Mouse (Mus musculus) intestine, embryonic 16.5 days (tissue): ENCODE results near the gene Slx1b. TPM values are rescaled to one million over a fixed set of nuclear protein-coding genes. Genes with fewer than 3 reads are reported as not detected.

ENCODE experiments used
- ATAC-seq: fragments of 200-750 bp; cut with Nextera tagmentation; 2 replicates; pipeline ENCODE4 v1.8.0; 2017; ENCODE audit warnings: moderate TSS enrichment, moderate library complexity
- H3K27ac ChIP-seq: fragments of 300-500 bp; sonication (generic); 2 replicates; pipeline ENCODE4 v1.5.1; 2014; ENCODE audit warnings: mild to moderate bottlenecking, low read length
- H3K27me3 ChIP-seq: fragments of 300-500 bp; sonication (generic); replicated peaks from 2 replicates; pipeline ENCODE4 v1.6.1; 2014; ENCODE audit warnings: low read length, control low read depth, mixed read lengths; ENCODE audit not compliant: control insufficient read depth, insufficient read depth
- H3K36me3 ChIP-seq: fragments of 300-500 bp; sonication (generic); 2 replicates; pipeline ENCODE4 v1.6.1; 2014; ENCODE audit warnings: low read length, control low read depth; ENCODE audit not compliant: control insufficient read depth, insufficient read depth
- H3K4me1 ChIP-seq: fragments of 300-500 bp; sonication (generic); 2 replicates; pipeline ENCODE4 v1.6.1; 2014; ENCODE audit warnings: low read length, control low read depth, mixed read lengths; ENCODE audit not compliant: control insufficient read depth, insufficient read depth
- H3K4me2 ChIP-seq: fragments of 300-500 bp; sonication (generic); 2 replicates; pipeline ENCODE4 v1.6.1; 2014; ENCODE audit warnings: low read depth, low read length, control low read depth
- H3K4me3 ChIP-seq: fragments of 300-500 bp; sonication (generic); 2 replicates; pipeline ENCODE4 v1.5.1; 2014; ENCODE audit warnings: mild to moderate bottlenecking, low read length
- H3K9ac ChIP-seq: fragments of 300-500 bp; sonication (generic); 2 replicates; pipeline ENCODE4 v1.6.1; 2014; ENCODE audit warnings: low read depth, low read length
- H3K9me3 ChIP-seq: fragments of 300-500 bp; sonication (generic); 2 replicates; pipeline ENCODE4 v1.6.1; 2016; ENCODE audit warnings: low read length, control low read depth; ENCODE audit not compliant: control insufficient read depth
- WGBS: fragments of 180-500 bp; shearing (Covaris S2); extraction: QIAGEN DNeasy Blood & Tissue Kit; methylation state at CpG from one replicate; pipeline ENCODE4 v1.1.7; 2014; 5-methylcytosine and 5-hydroxymethylcytosine counted together
- polyA plus RNA-seq: library from polyadenylated mRNA; unstranded; fragments of >200 nt; fragmentation: Nextera tagmentation; extraction: Ambion mirVana; gene quantifications from 2 replicates; pipeline ENCODE4 v1.2.1, GENCODE M21; 2015

Slx1b gene
- polyA plus RNA-seq, 1 experiment from 2014 or later, result 8.9 TPM

DNA sequence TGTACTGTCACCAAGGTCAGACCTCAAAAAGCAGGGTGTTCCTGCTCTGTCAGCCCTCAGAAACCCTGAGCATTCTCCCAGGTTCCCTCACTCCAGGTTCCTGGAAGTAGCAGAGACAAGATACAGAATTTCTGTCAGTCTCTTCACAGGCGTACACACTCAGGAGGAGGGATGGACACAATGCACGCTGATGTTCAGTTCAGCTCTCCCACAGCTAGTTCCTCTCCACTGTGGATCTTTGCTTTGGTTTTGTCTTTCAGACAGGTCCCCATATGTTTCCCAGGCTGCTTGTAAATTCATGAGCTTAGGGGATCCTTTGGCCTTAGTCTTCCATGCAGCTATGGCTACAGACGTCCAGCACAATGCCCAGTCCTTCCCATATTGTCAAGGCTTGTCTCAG, 1.3 kb upstream of the Slx1b start:
- Histone ChIP-seq H3K27ac (no peak overlapping the region), H3K9me3 (no peaks in the 10 kb centered on the region), H3K9ac (peak overlapping the region; percentile 83), H3K4me3 (peak overlapping the region; percentile 92), H3K4me2 (peak overlapping the region; percentile 94), H3K27me3 (no peaks in the 10 kb centered on the region), H3K36me3 (peaks cover 4% of the 10 kb centered on the region; the same call in 1 of the 2 replicates), H3K4me1 (peaks cover 17% of the 10 kb centered on the region)
- 74% methylated on average over 3 of the region's 3 CpGs for WGBS
- ATAC-seq, result no peak

DNA sequence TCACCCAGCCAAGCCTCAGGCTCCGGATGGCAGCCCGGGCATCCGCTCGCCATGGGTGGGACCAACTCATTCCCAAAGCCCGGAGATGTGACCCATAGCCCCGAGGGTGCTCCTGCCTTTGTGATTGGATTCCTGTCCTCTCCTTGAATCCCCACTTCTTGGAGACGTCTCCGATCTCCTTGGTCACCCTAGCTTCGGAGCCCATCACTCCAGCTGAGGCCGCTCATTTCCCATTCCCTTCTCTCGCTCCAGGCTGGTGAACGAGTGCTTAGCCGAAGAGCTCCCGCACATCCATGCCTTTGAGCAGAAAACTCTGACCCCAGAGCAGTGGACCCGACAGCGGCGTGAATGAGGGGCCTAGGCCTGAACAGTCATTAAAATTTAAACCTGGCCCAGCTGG, 719 bp upstream of the Slx1b start:
- ATAC-seq, result no peak
- Histone ChIP-seq H3K9ac (peak overlapping the region; percentile 83), H3K4me1 (peaks cover 17% of the 10 kb centered on the region), H3K36me3 (peaks cover 4% of the 10 kb centered on the region; the same call in 1 of the 2 replicates), H3K4me2 (peak overlapping the region; percentile 94), H3K9me3 (no peaks in the 10 kb centered on the region), H3K4me3 (peak overlapping the region; percentile 92), H3K27ac (peak overlapping the region; percentile 21; the same call in 1 of the 2 replicates), H3K27me3 (no peaks in the 10 kb centered on the region)
- 3% methylated on average over 17 of the region's 17 CpGs for WGBS

DNA sequence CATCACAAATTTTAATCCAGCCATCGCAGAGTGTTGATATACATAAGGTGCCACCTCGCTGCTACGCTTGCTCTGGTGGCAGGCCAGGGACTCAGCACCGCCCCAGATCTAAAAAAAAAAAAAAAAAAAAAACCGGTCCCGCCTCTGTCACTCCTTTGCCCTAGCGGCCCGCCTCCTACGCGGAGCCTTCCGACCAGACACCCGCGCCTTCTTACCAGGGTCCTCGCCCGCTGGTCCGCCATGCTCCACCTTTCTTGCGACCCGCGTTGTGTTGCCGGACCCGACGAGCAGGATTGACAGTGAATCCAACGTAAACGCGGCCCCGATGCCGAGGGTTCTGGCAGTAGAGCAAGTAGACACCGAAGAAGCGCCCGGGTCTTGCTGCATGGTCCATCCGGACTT, 373 bp downstream of the Slx1b start, which contains the start of gene Bola2:
Gene Bola2, plus strand, starts transcription at position 192 of the 402 bp plus-strand sequence.
- no peaks in the 10 kb centered on the region for H3K27me3 ChIP-seq
- peaks cover 8% of the 10 kb centered on the region; the same call in 1 of the 2 replicates for H3K36me3 ChIP-seq
- peak within 1 kb of the TSS; percentile 97 for H3K9ac ChIP-seq
- H3K27ac ChIP-seq, result peak within 1 kb of the TSS; percentile 98
- H3K4me3 ChIP-seq, result peak within 1 kb of the TSS; percentile 92
- WGBS, result under 1% methylated on average over 31 of the region's 31 CpGs
- ATAC-seq, result peak; percentile 84
- H3K4me1 ChIP-seq, result peaks cover 14% of the 10 kb centered on the region
- peak within 1 kb of the TSS; percentile 94 for H3K4me2 ChIP-seq
- no peaks in the 10 kb centered on the region for H3K9me3 ChIP-seq

DNA sequence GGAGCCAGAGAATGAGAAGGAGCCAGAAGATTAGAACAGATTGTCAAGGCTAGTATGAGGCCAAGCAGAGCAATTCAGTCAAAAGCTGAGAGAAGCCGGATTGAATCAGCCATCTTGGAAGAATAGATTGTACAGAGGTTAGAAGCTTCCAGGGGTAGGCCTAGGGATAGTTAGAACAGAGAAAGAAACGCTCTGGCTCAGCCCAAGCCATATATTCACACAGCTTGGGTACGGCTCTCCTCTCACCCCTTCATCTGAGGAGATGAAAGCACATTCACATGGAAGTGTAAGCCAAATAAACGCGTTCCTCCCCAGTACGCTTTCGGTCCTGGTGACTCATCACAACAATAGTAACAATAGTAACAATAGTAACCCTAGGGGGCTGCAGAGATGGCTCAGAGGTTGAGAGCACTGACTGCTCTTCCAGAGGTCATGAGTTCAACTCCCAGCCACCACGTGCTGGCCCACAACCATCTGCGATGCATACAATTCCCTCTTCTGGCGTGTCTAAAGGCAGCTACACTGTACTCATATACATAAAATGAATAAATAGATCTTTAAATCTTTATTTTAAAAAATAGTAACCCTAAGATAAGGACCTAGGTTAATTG, 1.0 kb downstream of the Slx1b start:
- Histone ChIP-seq H3K4me1 (peaks cover 14% of the 10 kb centered on the region), H3K27ac (no peak overlapping the region), H3K9ac (0 out of 2 replicates have a peak overlapping the region, but pooled peaks have one; percentile 34), H3K4me2 (peak overlapping the region; percentile 75), H3K27me3 (no peaks in the 10 kb centered on the region), H3K9me3 (no peaks in the 10 kb centered on the region), H3K4me3 (peak overlapping the region; percentile 92), H3K36me3 (peaks cover 8% of the 10 kb centered on the region; the same call in 1 of the 2 replicates)
- ATAC-seq, result no peak
- WGBS, result 41% methylated on average over 10 of the region's 10 CpGs

DNA sequence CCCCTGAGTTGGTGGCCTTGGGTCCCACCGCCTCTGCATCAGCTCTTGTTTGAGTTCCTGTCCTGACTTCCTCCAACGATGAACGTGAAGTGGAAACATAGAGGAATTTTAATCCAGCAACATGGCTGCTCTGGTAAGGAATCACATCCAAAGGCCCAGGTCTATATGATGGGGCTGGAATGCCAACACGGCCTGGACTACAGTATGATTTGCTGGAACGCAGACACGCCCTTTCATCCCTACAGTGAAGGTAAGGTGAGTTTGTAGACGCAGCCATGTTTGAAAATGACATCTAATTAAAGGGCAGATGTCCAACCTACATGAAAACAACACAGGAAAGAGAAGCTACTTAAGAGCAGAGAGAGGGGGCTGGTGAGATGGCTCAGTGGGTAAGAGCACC, 1.8 kb downstream of the Slx1b start:
- H3K4me3 ChIP-seq, result no peak overlapping the region
- 81% methylated on average over 7 of the region's 7 CpGs for WGBS
- H3K4me2 ChIP-seq, result no peak overlapping the region
- no peak for ATAC-seq
- H3K9me3 ChIP-seq, result no peaks in the 10 kb centered on the region
- no peaks in the 10 kb centered on the region for H3K27me3 ChIP-seq
- H3K4me1 ChIP-seq, result peaks cover 14% of the 10 kb centered on the region
- no peak overlapping the region for H3K27ac ChIP-seq
- H3K9ac ChIP-seq, result no peak overlapping the region
- H3K36me3 ChIP-seq, result peaks cover 8% of the 10 kb centered on the region; the same call in 1 of the 2 replicates

DNA sequence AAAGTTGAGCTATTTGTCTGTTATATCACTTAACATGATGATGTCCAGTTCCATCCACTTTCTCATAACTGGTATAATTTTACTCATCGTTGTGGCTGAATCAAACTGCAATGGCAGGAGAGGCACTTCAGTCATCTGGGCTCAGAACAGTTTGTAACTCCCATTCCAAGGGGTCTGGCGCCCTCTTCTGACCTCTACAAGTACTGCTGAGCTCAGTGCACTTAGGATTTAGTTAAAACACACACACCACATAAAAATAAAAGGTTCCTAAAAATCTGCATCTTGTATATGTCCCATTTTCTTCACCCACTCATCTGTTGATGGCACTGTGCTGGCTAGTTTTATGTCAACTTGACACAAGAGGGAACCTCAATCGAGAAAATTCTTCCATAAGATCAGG, 2.3 kb downstream of the Slx1b start:
- H3K9me3 ChIP-seq, result no peaks in the 10 kb centered on the region
- ATAC-seq, result no peak
- H3K9ac ChIP-seq, result no peak overlapping the region
- peaks cover 8% of the 10 kb centered on the region; the same call in 1 of the 2 replicates for H3K36me3 ChIP-seq
- no peak overlapping the region for H3K4me2 ChIP-seq
- WGBS, result 26% methylated on average over 3 of the region's 3 CpGs
- H3K4me3 ChIP-seq, result no peak overlapping the region
- no peak overlapping the region for H3K27ac ChIP-seq
- H3K4me1 ChIP-seq, result peaks cover 14% of the 10 kb centered on the region
- H3K27me3 ChIP-seq, result no peaks in the 10 kb centered on the region

DNA sequence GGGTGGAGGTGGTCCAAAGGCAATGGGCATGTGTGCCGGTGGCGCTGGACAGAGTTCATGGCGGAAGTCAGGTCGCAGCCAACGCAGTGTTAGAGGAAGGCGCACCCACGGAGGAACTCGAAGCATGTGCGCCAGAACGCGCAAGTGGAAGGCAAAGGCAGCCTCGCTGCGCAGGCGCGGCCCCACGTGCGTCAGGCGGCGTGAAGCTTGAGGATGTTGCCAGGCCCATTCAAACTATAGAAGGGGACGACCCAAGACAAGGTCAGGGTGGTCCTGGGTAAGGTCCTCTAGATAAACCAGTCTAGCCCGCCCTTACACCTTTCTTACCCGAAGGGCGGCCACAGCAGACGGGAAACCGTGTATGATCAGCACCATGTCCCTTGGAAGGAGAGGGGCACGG, 3.2 kb downstream of the Slx1b start:
- H3K4me3 ChIP-seq, result no peak overlapping the region
- H3K27ac ChIP-seq, result no peak overlapping the region
- no peak for ATAC-seq
- WGBS, result 95% methylated on average over 26 of the region's 26 CpGs
- H3K9ac ChIP-seq, result no peak overlapping the region
- H3K4me1 ChIP-seq, result peaks cover 14% of the 10 kb centered on the region
- no peaks in the 10 kb centered on the region for H3K27me3 ChIP-seq
- peaks cover 8% of the 10 kb centered on the region; the same call in 1 of the 2 replicates for H3K36me3 ChIP-seq
- no peaks in the 10 kb centered on the region for H3K9me3 ChIP-seq
- no peak overlapping the region for H3K4me2 ChIP-seq

DNA sequence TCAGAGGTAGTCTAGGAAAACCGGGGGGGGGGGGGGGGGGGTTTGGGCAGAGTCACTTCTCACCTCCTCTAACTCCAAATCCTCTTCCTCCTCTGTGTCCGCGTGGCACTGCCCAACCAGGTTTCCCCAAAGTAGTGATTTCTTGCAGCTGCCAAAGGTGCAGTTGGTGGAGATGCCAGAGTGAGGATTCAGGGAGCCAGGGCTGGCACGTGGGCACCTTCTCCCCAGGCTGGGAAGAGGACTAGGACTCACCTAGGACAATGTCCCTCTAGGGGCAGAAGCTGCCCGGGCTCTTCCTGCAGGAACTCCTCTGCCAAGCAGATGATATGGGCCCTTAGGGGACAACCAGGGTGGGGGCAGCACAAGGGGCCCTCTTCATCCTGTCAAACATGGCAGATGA, 3.9 kb downstream of the Slx1b start:
- 73% methylated on average over 5 of the region's 5 CpGs for WGBS
- Histone ChIP-seq H3K4me1 (peaks cover 9% of the 10 kb centered on the region), H3K27ac (no peak overlapping the region), H3K4me3 (no peak overlapping the region), H3K9me3 (no peaks in the 10 kb centered on the region), H3K4me2 (no peak overlapping the region), H3K27me3 (no peaks in the 10 kb centered on the region), H3K9ac (no peak overlapping the region), H3K36me3 (peaks cover 8% of the 10 kb centered on the region; the same call in 1 of the 2 replicates)
- no peak for ATAC-seq

DNA sequence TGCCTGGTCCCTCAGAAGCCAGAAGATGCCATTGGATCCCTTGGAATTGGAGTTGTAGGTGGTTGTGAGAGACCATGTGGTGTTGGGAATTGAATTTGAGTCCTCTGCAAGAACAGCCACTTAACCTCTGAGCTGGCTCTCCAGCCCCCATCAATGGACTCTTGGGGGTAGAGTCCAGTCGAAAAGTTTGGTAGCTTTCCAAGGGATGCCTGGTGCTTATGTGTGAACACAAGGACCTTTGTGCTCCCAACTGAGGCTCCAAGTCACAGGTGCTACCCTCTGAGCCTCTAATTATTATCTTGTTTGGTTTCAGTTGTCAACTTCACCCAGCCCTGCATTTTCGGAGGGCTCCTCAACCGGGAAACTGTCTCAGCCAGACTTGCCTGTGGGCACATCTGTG, 4.8 kb downstream of the Slx1b start:
- Histone ChIP-seq H3K9me3 (no peaks in the 10 kb centered on the region), H3K9ac (no peak overlapping the region), H3K27me3 (no peaks in the 10 kb centered on the region), H3K4me2 (no peak overlapping the region), H3K27ac (no peak overlapping the region), H3K36me3 (peaks cover 8% of the 10 kb centered on the region; the same call in 1 of the 2 replicates), H3K4me3 (no peak overlapping the region), H3K4me1 (peaks cover 6% of the 10 kb centered on the region)
- 88% methylated on average over 3 of the region's 3 CpGs for WGBS
- ATAC-seq, result no peak
